ENCODE assay signal across 8 mouse cellular contexts in genomic region chr11:59663776-59664320, GRCm38 (mm10). TPM values are rescaled to one million over a fixed set of nuclear protein-coding genes. Genes with fewer than 3 reads are reported as not detected.
A peak's percentile ranks its signal among the peaks of the same experiment; 100 is the strongest.
DNase-seq lines count a peak whose midpoint lies in the region; ATAC-seq lines count a peak whose summit lies in the region.

No protein-coding gene starts in this region.

- 7% methylated on average over 3 of the region's 3 CpGs for WGBS in lung, embryonic 15.5 days
- 28% methylated on average over 3 of the region's 3 CpGs for WGBS in forebrain, embryonic 15.5 days

- no peak for DNase-seq in lung, postnatal 14 days
- DNase-seq in kidney, postnatal 14 days, result peak; percentile 21
- peak; percentile 20 for DNase-seq in neural tube, embryonic 10.5 days (ENCODE audit: extremely low spot score, low spot score)
- no peak for DNase-seq in urinary bladder, postnatal 36 days (ENCODE audit: low spot score in 2 of 2)
- no peak for DNase-seq in retina, postnatal 1 day
- DNase-seq in gastrocnemius, postnatal 10 days, result no peak

- H3K9me3 ChIP-seq in lung, embryonic 15.5 days, result no peaks in the 10 kb centered on the region
- H3K9me3 ChIP-seq in forebrain, embryonic 15.5 days, result no peaks in the 10 kb centered on the region

- peaks cover 50% of the 10 kb centered on the region for H3K4me1 ChIP-seq in lung, embryonic 15.5 days
- peaks cover 52% of the 10 kb centered on the region for H3K4me1 ChIP-seq in forebrain, embryonic 15.5 days

- peak overlapping the region; percentile 79 for H3K4me2 ChIP-seq in lung, embryonic 15.5 days
- peak overlapping the region; percentile 86 for H3K4me2 ChIP-seq in forebrain, embryonic 15.5 days (replicated peaks)

- H3K36me3 ChIP-seq in lung, embryonic 15.5 days, result no peaks in the 10 kb centered on the region
- H3K36me3 ChIP-seq in forebrain, embryonic 15.5 days, result no peaks in the 10 kb centered on the region

- no peak for ATAC-seq in lung, embryonic 15.5 days (ENCODE audit: borderline replicate concordance, extremely low read depth, low FRiP score, low TSS enrichment)
- ATAC-seq in forebrain, embryonic 15.5 days (replicated peaks), result no peak

- H3K9ac ChIP-seq in lung, embryonic 15.5 days, result peak overlapping the region; percentile 81
- peak overlapping the region; percentile 92 for H3K9ac ChIP-seq in forebrain, embryonic 15.5 days (replicated peaks)

- H3K4me3 ChIP-seq in lung, embryonic 15.5 days, result peak overlapping the region; percentile 85
- H3K4me3 ChIP-seq in forebrain, embryonic 15.5 days, result peak overlapping the region; percentile 84

- no peaks in the 10 kb centered on the region for H3K27me3 ChIP-seq in lung, embryonic 15.5 days
- no peaks in the 10 kb centered on the region for H3K27me3 ChIP-seq in forebrain, embryonic 15.5 days

- H3K27ac ChIP-seq in lung, embryonic 15.5 days, result peak overlapping the region; percentile 97
- no peak overlapping the region for H3K27ac ChIP-seq in forebrain, embryonic 15.5 days (replicated peaks)

RNA-seq across cellular contexts. Expression of gene Mprip, which starts 2.7 kb away (rescaled TPM):
- 109 and 111 TPM in 2 replicates for polyA plus RNA-seq in lung, embryonic 15.5 days (2015; fragmentation: Nextera tagmentation; extraction: Ambion mirVana)
- 77.4 and 92.9 TPM in 2 replicates for polyA plus RNA-seq in forebrain, embryonic 15.5 days (2015; fragmentation: Nextera tagmentation; extraction: Ambion mirVana)
- 100 to 1,000 TPM; 139 to 166 TPM for total RNA-seq in gastrocnemius, postnatal 10 days (2021)

Comparison
In these comparisons a context has a peak if more than half of its experiments do, and no peak if none do; other contexts are left out.
1. DNase-seq: peak in kidney, postnatal 14 days (single experiment) and neural tube, embryonic 10.5 days (single experiment); none in lung, postnatal 14 days (single experiment), urinary bladder, postnatal 36 days (0 of 2), retina, postnatal 1 day (single experiment) and gastrocnemius, postnatal 10 days (single experiment).